Mouse (Mus musculus) ZHBTc4 (cell line): ENCODE results near the gene Olfr847.

Source experiments
- DNase-seq: peaks from one replicate; pipeline ENCODE4 v3.0.0-alpha.2; 2011; ENCODE audit warnings: low read depth, low spot score

Olfr847 gene

GRCm38 (mm10) chr9:19378569-19378968 is at the start of gene Olfr847:
Gene Olfr847 (minus strand): TSS chr9:19378669.
- no peak for DNase-seq

- no peak for DNase-seq
Measured at GRCm38 (mm10) chr9:19363905-19364304, 14.6 kb downstream of the Olfr847 start, which contains the start of gene Olfr846. Gene Olfr846 (minus strand): TSS chr9:19364005.

DNA sequence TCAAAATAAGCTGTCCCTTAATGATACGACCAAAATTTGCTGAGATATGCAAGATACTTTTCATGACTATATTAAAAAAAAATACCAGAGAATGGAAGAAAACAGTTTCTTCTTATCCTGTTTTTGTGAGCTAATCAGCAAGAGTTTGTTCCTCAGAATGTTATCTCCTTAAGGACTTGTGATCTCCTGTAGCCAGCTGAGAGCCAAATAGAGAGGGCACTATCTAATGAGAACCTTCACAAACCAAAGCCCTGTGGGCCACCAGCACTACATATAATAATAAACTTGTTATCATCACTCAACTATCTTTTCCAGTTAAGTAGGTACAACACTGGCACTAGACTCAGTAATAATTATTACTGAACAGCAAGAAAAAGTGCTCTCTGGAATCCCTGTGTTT is 42.3 kb downstream of the Olfr847 start, which contains the start of gene Olfr845:
TSS of gene Olfr845 (plus strand) at position 301 of the 400 bp plus-strand sequence.
- DNase-seq = no peak
